Mouse (Mus musculus) stomach, embryonic 15.5 days (tissue): ENCODE measurements around the gene Zscan2. TPM values are rescaled to one million over a fixed set of nuclear protein-coding genes. Genes with fewer than 3 reads are reported as not detected.
A peak's percentile ranks its signal among the peaks of the same experiment; 100 is the strongest.

Experiments used
- ATAC-seq: fragments of 200-750 bp; cut with Nextera tagmentation; 2 replicates; pipeline ENCODE4 v1.8.0; 2017; ENCODE audit warnings: low read depth, moderate number of reproducible peaks, moderate TSS enrichment; ENCODE audit not compliant: insufficient read depth, low FRiP score
- H3K27ac ChIP-seq: fragments of 300-500 bp; sonication (generic); 2 replicates; pipeline ENCODE4 v1.5.1; 2015; ENCODE audit warnings: mild to moderate bottlenecking, inconsistent platforms
- H3K27me3 ChIP-seq: fragments of 300-500 bp; sonication (generic); replicated peaks from 2 replicates; pipeline ENCODE4 v1.6.1; 2015; ENCODE audit warnings: inconsistent platforms
- H3K36me3 ChIP-seq: fragments of 300-500 bp; sonication (generic); 2 replicates; pipeline ENCODE4 v1.6.1; 2015; ENCODE audit warnings: inconsistent platforms
- H3K4me1 ChIP-seq: fragments of 300-500 bp; sonication (generic); 2 replicates; pipeline ENCODE4 v1.6.1; 2015; ENCODE audit warnings: inconsistent platforms
- H3K4me2 ChIP-seq: fragments of 300-500 bp; sonication (generic); 2 replicates; pipeline ENCODE4 v1.6.1; 2015; ENCODE audit warnings: mild to moderate bottlenecking, inconsistent platforms
- H3K4me3 ChIP-seq: fragments of 300-500 bp; sonication (generic); replicated peaks from 2 replicates; pipeline ENCODE4 v1.5.1; 2015; ENCODE audit warnings: inconsistent platforms
- H3K9ac ChIP-seq: fragments of 300-500 bp; sonication (generic); 2 replicates; pipeline ENCODE4 v1.6.1; 2015; ENCODE audit warnings: inconsistent platforms
- H3K9me3 ChIP-seq: fragments of 300-500 bp; sonication (generic); 2 replicates; pipeline ENCODE4 v1.6.1; 2016; ENCODE audit warnings: inconsistent platforms
- WGBS: fragments of 180-500 bp; shearing (Covaris S2); methylation state at CpG from one replicate; pipeline ENCODE4 v1.1.7; 2015; 5-methylcytosine and 5-hydroxymethylcytosine counted together
- polyA plus RNA-seq: library from polyadenylated mRNA; unstranded; fragments of >200 nt; fragmentation: Nextera tagmentation; extraction: Ambion mirVana; gene quantifications from 2 replicates; pipeline ENCODE4 v1.2.1, GENCODE M21; 2015

The Zscan2 gene
- polyA plus RNA-seq, 1 experiment from 2014 or later: 1.6 TPM

DNA sequence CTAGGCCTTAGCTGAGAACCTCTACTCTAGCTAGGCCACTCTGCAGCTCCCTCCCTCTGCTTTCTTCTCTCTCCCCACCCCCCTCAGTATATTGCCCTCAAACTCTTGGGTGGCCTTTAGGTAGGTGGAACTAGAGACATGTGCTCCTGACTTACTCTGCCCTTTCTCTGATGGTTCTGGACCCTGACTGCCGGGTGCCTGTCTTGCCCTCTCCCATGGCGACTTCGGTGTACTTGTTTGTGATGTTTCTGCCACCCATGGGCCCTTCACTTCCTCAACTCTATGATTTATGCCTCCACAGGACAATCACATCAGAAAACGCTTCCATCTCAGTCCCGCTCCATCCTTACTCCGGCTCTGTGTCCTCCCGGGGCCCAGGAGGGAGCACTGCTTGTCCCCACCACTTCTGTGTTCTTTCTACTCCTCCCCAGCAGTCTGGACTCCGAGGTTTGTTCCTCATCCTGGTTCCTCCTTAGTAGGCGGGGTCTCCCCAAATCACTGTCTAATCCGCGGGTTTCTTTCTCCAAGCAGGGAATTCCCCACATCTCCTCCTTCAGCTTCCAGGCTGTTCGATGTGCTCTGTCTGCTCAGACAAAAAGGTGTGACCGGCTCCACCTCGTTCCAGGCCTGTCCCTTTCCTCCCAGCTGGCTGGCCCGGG is 15.0 kb upstream of the Zscan2 start:
- 65% methylated on average over 15 of the region's 15 CpGs for WGBS
- ATAC-seq: no peak

DNA sequence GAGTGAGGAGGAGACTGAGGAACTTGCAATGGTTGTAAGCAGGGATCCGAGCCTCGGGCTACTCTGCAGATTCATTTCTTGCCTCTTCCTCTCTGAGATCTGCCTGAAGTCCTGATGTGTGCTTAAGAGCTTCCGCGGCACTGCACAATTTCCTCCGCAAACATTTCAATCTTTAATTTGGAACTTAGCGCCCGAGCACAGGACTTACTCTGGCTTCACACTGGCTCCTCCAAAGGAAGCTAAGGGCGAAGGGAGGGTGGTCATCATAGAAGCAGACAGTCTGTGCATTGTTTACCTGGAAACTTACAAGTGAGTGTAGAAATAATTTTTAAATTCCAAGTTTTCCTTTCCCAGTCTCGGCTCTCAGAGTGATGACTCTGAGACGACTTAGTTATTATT is 14.4 kb upstream of the Zscan2 start:
- no peaks in the 10 kb centered on the region for H3K9me3 ChIP-seq
- H3K4me1 ChIP-seq: 0 out of 2 replicates have a peak, but pooled peaks cover 3% of the 10 kb centered on the region
- no peaks in the 10 kb centered on the region for H3K27me3 ChIP-seq
- H3K36me3 ChIP-seq: no peaks in the 10 kb centered on the region
- H3K9ac ChIP-seq: no peak overlapping the region
- no peak for ATAC-seq
- no peak overlapping the region; the same call in 1 of the 2 replicates for H3K27ac ChIP-seq
- no peak overlapping the region for H3K4me3 ChIP-seq
- WGBS: 80% methylated on average over 10 of the region's 10 CpGs
- peak overlapping the region; percentile 5; the same call in 1 of the 2 replicates for H3K4me2 ChIP-seq

More for the DNA sequence above, 15.0 kb upstream of the Zscan2 start:
- H3K9ac ChIP-seq: no peak overlapping the region
- no peaks in the 10 kb centered on the region for H3K9me3 ChIP-seq
- H3K27ac ChIP-seq: no peak overlapping the region; the same call in 1 of the 2 replicates
- H3K27me3 ChIP-seq: no peaks in the 10 kb centered on the region
- no peak overlapping the region for H3K4me3 ChIP-seq
- H3K4me2 ChIP-seq: peak overlapping the region; percentile 5; the same call in 1 of the 2 replicates
- H3K36me3 ChIP-seq: no peaks in the 10 kb centered on the region
- peaks cover 3% of the 10 kb centered on the region; the same call in 1 of the 2 replicates for H3K4me1 ChIP-seq

DNA sequence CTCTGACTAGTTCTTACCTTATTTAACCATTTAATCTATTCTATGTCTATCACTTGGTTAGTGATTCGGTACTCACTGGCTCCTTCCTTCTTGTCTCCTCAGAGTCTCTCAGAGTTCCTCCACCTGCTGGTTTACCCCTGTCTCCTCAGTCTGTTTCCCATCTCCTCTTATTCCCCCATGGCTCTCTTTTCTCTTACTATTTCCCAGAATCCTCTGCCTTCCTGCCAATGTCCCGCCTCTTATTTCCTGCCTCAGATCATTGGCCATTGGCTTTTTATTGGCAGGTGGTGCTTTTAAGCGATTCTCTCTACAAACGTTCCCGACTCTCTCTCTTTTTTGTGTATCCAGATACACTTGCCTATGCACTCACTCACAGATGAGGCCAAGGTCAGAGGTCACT is 14.0 kb upstream of the Zscan2 start:
- WGBS: 81% methylated on average over 5 of the region's 5 CpGs
- H3K9ac ChIP-seq: no peak overlapping the region
- H3K4me1 ChIP-seq: 0 out of 2 replicates have a peak, but pooled peaks cover 3% of the 10 kb centered on the region
- no peaks in the 10 kb centered on the region for H3K9me3 ChIP-seq
- H3K27ac ChIP-seq: no peak overlapping the region
- H3K27me3 ChIP-seq: no peaks in the 10 kb centered on the region
- H3K4me2 ChIP-seq: no peak overlapping the region
- no peaks in the 10 kb centered on the region for H3K36me3 ChIP-seq
- no peak for ATAC-seq
- H3K4me3 ChIP-seq: no peak overlapping the region

GRCm38 (mm10) chr7:80849267-80849666 is 11.5 kb upstream of the Zscan2 start:
- Histone ChIP-seq H3K27ac (no peak overlapping the region), H3K9me3 (no peaks in the 10 kb centered on the region), H3K4me1 (no peaks in the 10 kb centered on the region), H3K27me3 (no peaks in the 10 kb centered on the region), H3K4me2 (no peak overlapping the region), H3K36me3 (no peaks in the 10 kb centered on the region), H3K4me3 (no peak overlapping the region), H3K9ac (no peak overlapping the region)
- 69% methylated on average over 2 of the region's 2 CpGs for WGBS
- ATAC-seq: no peak

GRCm38 (mm10) chr7:80849710-80850109 is 11.0 kb upstream of the Zscan2 start:
- Histone ChIP-seq H3K27ac (no peak overlapping the region), H3K4me3 (no peak overlapping the region), H3K9ac (no peak overlapping the region), H3K4me1 (no peaks in the 10 kb centered on the region), H3K27me3 (no peaks in the 10 kb centered on the region), H3K36me3 (no peaks in the 10 kb centered on the region), H3K9me3 (no peaks in the 10 kb centered on the region), H3K4me2 (no peak overlapping the region)
- WGBS: 31% methylated on average over 4 of the region's 4 CpGs
- peak; percentile 43; the same call in 1 of the 2 replicates for ATAC-seq

DNA sequence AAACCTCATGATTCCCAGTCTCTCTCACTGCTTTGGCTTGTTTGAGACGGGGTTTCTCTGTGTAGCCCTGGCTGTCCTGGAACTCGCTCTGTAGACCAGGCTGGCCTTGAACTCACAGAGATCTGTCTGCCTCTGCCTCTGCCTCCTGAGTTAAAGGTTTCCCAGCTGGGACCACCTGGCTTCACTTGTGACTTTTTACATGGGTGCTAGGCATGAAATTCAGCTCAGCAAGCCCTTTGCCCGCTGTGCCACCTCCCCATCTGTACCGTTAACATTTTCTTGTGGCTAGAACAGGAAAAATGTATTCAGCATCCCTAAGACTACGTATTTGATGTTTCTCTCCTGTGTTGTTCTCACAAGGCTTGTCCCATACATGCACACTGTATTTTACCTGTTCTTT is 10.2 kb upstream of the Zscan2 start:
- ATAC-seq: no peak
- no peaks in the 10 kb centered on the region for H3K9me3 ChIP-seq
- WGBS: 81% methylated on average over 5 of the region's 5 CpGs
- no peaks in the 10 kb centered on the region for H3K36me3 ChIP-seq
- no peaks in the 10 kb centered on the region for H3K4me1 ChIP-seq
- no peak overlapping the region for H3K4me3 ChIP-seq
- no peaks in the 10 kb centered on the region for H3K27me3 ChIP-seq
- H3K4me2 ChIP-seq: no peak overlapping the region
- H3K9ac ChIP-seq: no peak overlapping the region
- no peak overlapping the region for H3K27ac ChIP-seq

- Histone ChIP-seq H3K9ac (no peak overlapping the region), H3K27ac (no peak overlapping the region), H3K27me3 (no peaks in the 10 kb centered on the region), H3K36me3 (no peaks in the 10 kb centered on the region), H3K4me3 (no peak overlapping the region), H3K4me1 (no peaks in the 10 kb centered on the region), H3K4me2 (no peak overlapping the region), H3K9me3 (no peaks in the 10 kb centered on the region)
- 92% methylated on average over 3 of the region's 3 CpGs for WGBS
- ATAC-seq: no peak
Measured at GRCm38 (mm10) chr7:80853218-80853617, 7.5 kb upstream of the Zscan2 start.

DNA sequence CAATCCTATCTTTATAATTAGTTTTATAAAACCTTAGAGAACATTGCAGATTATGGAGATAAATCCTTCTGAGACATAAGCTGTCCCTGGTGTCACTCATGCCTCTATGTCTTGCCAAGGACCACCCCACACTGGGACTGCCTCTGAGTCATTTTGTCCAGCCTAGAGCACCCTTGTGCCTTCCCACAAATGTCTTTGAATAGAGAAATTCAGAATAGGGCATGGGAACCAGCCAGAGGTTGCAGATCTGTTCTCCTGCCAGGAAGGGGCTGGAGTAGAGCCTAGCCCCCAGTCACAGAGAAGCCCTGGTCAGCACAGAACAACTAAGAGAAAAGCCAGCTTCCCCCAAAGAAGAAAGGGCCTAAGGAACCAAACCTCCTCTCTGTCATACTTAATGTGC is 5.4 kb upstream of the Zscan2 start:
- no peak for ATAC-seq
- H3K27me3 ChIP-seq: no peaks in the 10 kb centered on the region
- H3K4me1 ChIP-seq: 0 out of 2 replicates have a peak, but pooled peaks cover 3% of the 10 kb centered on the region
- H3K27ac ChIP-seq: no peak overlapping the region
- H3K9ac ChIP-seq: no peak overlapping the region
- no peak overlapping the region for H3K4me3 ChIP-seq
- H3K9me3 ChIP-seq: no peaks in the 10 kb centered on the region
- H3K36me3 ChIP-seq: no peaks in the 10 kb centered on the region
- no peak overlapping the region for H3K4me2 ChIP-seq

DNA sequence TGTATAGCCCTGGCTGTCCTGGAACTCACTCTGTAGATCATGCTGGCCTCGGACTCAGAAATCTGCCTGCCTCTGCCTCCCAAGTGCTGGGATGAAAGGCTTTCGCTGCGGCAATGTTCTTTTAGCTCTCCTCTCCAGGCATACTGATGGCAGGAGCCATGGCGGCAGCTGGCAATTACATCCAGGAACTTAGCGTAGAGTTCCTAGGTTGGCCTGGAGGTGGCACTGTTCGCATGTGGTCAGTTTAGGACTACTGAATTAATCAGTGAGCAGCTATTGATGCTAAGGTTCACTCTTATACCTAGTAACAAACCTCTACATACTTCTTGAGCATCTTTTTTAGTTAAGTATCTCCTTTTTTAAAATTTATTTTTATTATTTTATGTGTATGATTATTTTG is 3.5 kb upstream of the Zscan2 start:
- no peak overlapping the region for H3K27ac ChIP-seq
- H3K9me3 ChIP-seq: no peaks in the 10 kb centered on the region
- H3K4me1 ChIP-seq: peaks cover 7% of the 10 kb centered on the region; the same call in 1 of the 2 replicates
- no peak overlapping the region for H3K4me2 ChIP-seq
- ATAC-seq: no peak
- no peak overlapping the region for H3K4me3 ChIP-seq
- 23% methylated on average over 6 of the region's 6 CpGs for WGBS
- no peaks in the 10 kb centered on the region for H3K36me3 ChIP-seq
- no peak overlapping the region for H3K9ac ChIP-seq
- no peaks in the 10 kb centered on the region for H3K27me3 ChIP-seq

GRCm38 (mm10) chr7:80860227-80860626 is 493 bp upstream of the Zscan2 start:
- WGBS: under 1% methylated on average over 13 of the region's 13 CpGs

DNA sequence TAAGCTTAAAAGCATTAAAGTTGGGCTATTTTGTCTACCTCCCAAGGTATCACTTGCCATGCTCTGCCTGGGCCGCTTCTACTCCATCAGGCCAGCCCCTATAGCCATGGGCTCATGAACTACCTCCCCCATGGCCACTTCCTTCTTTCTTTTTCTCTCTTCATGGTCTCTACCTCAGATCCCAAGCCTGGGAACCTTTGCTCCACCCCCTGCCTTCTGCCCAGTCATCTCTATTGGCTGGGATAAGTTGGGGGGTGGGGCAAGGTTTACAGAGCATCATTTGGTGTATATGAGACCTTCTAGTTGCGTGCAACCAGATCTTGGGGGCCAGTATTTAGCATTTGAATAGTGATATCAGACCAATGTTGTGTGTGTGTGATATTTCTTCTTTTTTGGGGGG is 1.8 kb downstream of the Zscan2 start:
- no peak overlapping the region for H3K4me3 ChIP-seq
- ATAC-seq: no peak
- H3K4me1 ChIP-seq: peaks cover 31% of the 10 kb centered on the region; the same call in 1 of the 2 replicates
- no peak overlapping the region for H3K27ac ChIP-seq
- H3K27me3 ChIP-seq: no peaks in the 10 kb centered on the region
- H3K9me3 ChIP-seq: no peaks in the 10 kb centered on the region
- 85% methylated on average over 2 of the region's 2 CpGs for WGBS
- H3K4me2 ChIP-seq: no peak overlapping the region
- H3K9ac ChIP-seq: no peak overlapping the region
- H3K36me3 ChIP-seq: peaks cover 8% of the 10 kb centered on the region; the same call in 1 of the 2 replicates

More at GRCm38 (mm10) chr7:80860227-80860626, 493 bp upstream of the Zscan2 start:
- H3K4me1 ChIP-seq: peaks cover 26% of the 10 kb centered on the region; the same call in 1 of the 2 replicates
- ATAC-seq: peak; percentile 45; the same call in 1 of the 2 replicates
- H3K9me3 ChIP-seq: no peaks in the 10 kb centered on the region
- peak overlapping the region; percentile 83 for H3K4me2 ChIP-seq
- H3K27me3 ChIP-seq: no peaks in the 10 kb centered on the region
- 0 out of 2 replicates have a peak overlapping the region, but pooled peaks have one; percentile 19 for H3K9ac ChIP-seq
- H3K27ac ChIP-seq: no peak overlapping the region
- H3K36me3 ChIP-seq: no peaks in the 10 kb centered on the region
- H3K4me3 ChIP-seq: peak overlapping the region; percentile 99

DNA sequence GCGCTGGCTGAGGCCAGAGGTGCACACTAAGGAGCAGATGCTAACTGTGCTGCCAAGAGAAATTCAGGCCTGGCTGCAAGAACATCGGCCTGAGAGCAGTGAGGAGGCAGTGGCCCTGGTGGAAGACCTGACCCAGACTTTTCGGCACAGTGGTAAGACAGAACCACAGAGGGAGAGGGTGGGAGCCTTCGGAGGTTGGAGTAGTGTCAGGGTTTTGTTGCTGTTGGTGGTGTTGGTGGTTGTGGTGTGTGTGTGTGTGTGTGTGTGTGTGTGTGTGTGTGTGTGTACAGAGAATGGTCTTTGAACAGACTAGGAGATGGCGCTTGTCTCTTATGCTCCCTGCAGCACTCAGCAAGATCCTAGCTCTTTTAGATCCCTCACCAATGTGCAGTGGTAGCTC is 2.8 kb downstream of the Zscan2 start:
- no peaks in the 10 kb centered on the region for H3K9me3 ChIP-seq
- ATAC-seq: no peak
- H3K9ac ChIP-seq: no peak overlapping the region
- H3K4me1 ChIP-seq: peaks cover 31% of the 10 kb centered on the region; the same call in 1 of the 2 replicates
- H3K36me3 ChIP-seq: peaks cover 12% of the 10 kb centered on the region; the same call in 1 of the 2 replicates
- no peak overlapping the region for H3K4me3 ChIP-seq
- no peaks in the 10 kb centered on the region for H3K27me3 ChIP-seq
- WGBS: 81% methylated on average over 5 of the region's 5 CpGs
- no peak overlapping the region for H3K4me2 ChIP-seq
- no peak overlapping the region for H3K27ac ChIP-seq
